Mouse (Mus musculus): ENCODE measurements around the gene Rbfox1.

DNA sequence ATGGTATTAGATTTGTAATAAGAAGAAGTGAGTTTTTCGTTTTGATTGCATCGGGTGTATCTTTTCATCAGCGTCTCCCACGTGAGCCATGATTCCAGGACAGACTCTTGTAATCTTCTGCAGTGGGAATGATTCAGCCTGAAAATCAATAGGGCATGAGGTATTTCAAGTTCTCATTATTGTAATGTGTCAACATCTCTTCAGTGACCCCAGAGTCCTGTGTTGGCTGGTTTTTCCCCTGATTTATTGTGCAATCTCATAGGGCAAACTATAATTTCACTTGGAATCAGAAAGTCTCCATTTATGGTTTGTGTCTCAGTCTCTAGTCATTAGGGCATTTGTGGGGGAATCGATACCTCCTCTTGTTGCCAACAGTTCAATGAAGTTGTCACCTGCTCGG is 481.5 kb downstream of the Rbfox1 start:
- TF ChIP-seq CTCF (IDR thresholded peaks at IDR 0.05; ENCODE audit: control insufficient read depth, insufficient read depth, low read length) (no peak), POLR2A (IDR thresholded peaks at IDR 0.05; ENCODE audit: borderline replicate concordance, control insufficient read depth, low read depth, low read length) (no peak)

All from bone marrow, adult 2 months (tissue).